Mouse (Mus musculus): ENCODE results near the gene Utf1. TPM values are rescaled to one million over a fixed set of nuclear protein-coding genes. Genes with fewer than 3 reads are reported as not detected.

Gene Utf1
- polyA plus RNA-seq, 1 experiment, result 13.7 TPM

- no peak for TF ChIP-seq POLR2A (IDR thresholded peaks at IDR 0.05; ENCODE audit: borderline replicate concordance, control insufficient read depth, low read depth, low read length)
- TF ChIP-seq CTCF (IDR thresholded peaks at IDR 0.05; ENCODE audit: control insufficient read depth, insufficient read depth, low read length), result no peak
- no peak overlapping the region for H3K27ac ChIP-seq (ENCODE audit: control insufficient read depth, insufficient read depth, low read depth, low read length, poor library complexity)
- WGBS, result 0% methylated on average over 1 of the region's 1 CpGs
Observed at GRCm38 (mm10) chr7:139916345-139916744, 27.2 kb upstream of the Utf1 start.

GRCm38 (mm10) chr7:139918262-139918661, 25.3 kb upstream of the Utf1 start:
- no peaks in the 10 kb centered on the region for H3K4me1 ChIP-seq (ENCODE audit: control insufficient read depth, insufficient read depth, low read length)
- whole genome bisulfite sequencing, result 74% methylated on average over 4 of the region's 4 CpGs

More at GRCm38 (mm10) chr7:139916345-139916744, 27.2 kb upstream of the Utf1 start:
- Histone ChIP-seq H3K4me3 (replicated peaks; ENCODE audit: control insufficient read depth, low read depth, low read length) (no peak overlapping the region), H3K4me1 (ENCODE audit: control insufficient read depth, insufficient read depth, low read length) (no peaks in the 10 kb centered on the region)

GRCm38 (mm10) chr7:139930732-139931131, 12.9 kb upstream of the Utf1 start:
- Histone ChIP-seq H3K27ac (ENCODE audit: control insufficient read depth, insufficient read depth, low read depth, low read length, poor library complexity) (no peak overlapping the region), H3K4me1 (ENCODE audit: control insufficient read depth, insufficient read depth, low read length) (no peaks in the 10 kb centered on the region), H3K4me3 (replicated peaks; ENCODE audit: control insufficient read depth, low read depth, low read length) (no peak overlapping the region)
- WGBS, result 25% methylated on average over 11 of the region's 11 CpGs
- TF ChIP-seq POLR2A (IDR thresholded peaks at IDR 0.05; ENCODE audit: borderline replicate concordance, control insufficient read depth, low read depth, low read length) (no peak), CTCF (IDR thresholded peaks at IDR 0.05; ENCODE audit: control insufficient read depth, insufficient read depth, low read length) (peak; percentile 65)

More at GRCm38 (mm10) chr7:139918262-139918661, 25.3 kb upstream of the Utf1 start:
- TF ChIP-seq POLR2A (IDR thresholded peaks at IDR 0.05; ENCODE audit: borderline replicate concordance, control insufficient read depth, low read depth, low read length) (no peak), CTCF (IDR thresholded peaks at IDR 0.05; ENCODE audit: control insufficient read depth, insufficient read depth, low read length) (no peak)
- no peak overlapping the region for H3K27ac ChIP-seq (ENCODE audit: control insufficient read depth, insufficient read depth, low read depth, low read length, poor library complexity)
- H3K4me3 ChIP-seq (replicated peaks; ENCODE audit: control insufficient read depth, low read depth, low read length), result no peak overlapping the region

- no peaks in the 10 kb centered on the region for H3K4me1 ChIP-seq (ENCODE audit: control insufficient read depth, insufficient read depth, low read length)
- TF ChIP-seq POLR2A (IDR thresholded peaks at IDR 0.05; ENCODE audit: borderline replicate concordance, control insufficient read depth, low read depth, low read length) (no peak), CTCF (IDR thresholded peaks at IDR 0.05; ENCODE audit: control insufficient read depth, insufficient read depth, low read length) (no peak)
- no peak overlapping the region for H3K4me3 ChIP-seq (replicated peaks; ENCODE audit: control insufficient read depth, low read depth, low read length)
- 71% methylated on average over 10 of the region's 10 CpGs for WGBS
- no peak overlapping the region for H3K27ac ChIP-seq (ENCODE audit: control insufficient read depth, insufficient read depth, low read depth, low read length, poor library complexity)
Observed at GRCm38 (mm10) chr7:139936705-139937104, 6.9 kb upstream of the Utf1 start.

- WGBS, result 72% methylated on average over 3 of the region's 3 CpGs
- TF ChIP-seq CTCF (IDR thresholded peaks at IDR 0.05; ENCODE audit: control insufficient read depth, insufficient read depth, low read length) (no peak), POLR2A (IDR thresholded peaks at IDR 0.05; ENCODE audit: borderline replicate concordance, control insufficient read depth, low read depth, low read length) (no peak)
- H3K4me1 ChIP-seq (ENCODE audit: control insufficient read depth, insufficient read depth, low read length), result no peaks in the 10 kb centered on the region
- H3K4me3 ChIP-seq (replicated peaks; ENCODE audit: control insufficient read depth, low read depth, low read length), result no peak overlapping the region
- H3K27ac ChIP-seq (ENCODE audit: control insufficient read depth, insufficient read depth, low read depth, low read length, poor library complexity), result no peak overlapping the region
Observed at GRCm38 (mm10) chr7:139937138-139937537, 6.5 kb upstream of the Utf1 start.

GRCm38 (mm10) chr7:139937810-139938209, 5.8 kb upstream of the Utf1 start:
- TF ChIP-seq CTCF (IDR thresholded peaks at IDR 0.05; ENCODE audit: control insufficient read depth, insufficient read depth, low read length) (no peak), POLR2A (IDR thresholded peaks at IDR 0.05; ENCODE audit: borderline replicate concordance, control insufficient read depth, low read depth, low read length) (no peak)
- Histone ChIP-seq H3K27ac (ENCODE audit: control insufficient read depth, insufficient read depth, low read depth, low read length, poor library complexity) (no peak overlapping the region), H3K4me1 (ENCODE audit: control insufficient read depth, insufficient read depth, low read length) (no peaks in the 10 kb centered on the region), H3K4me3 (replicated peaks; ENCODE audit: control insufficient read depth, low read depth, low read length) (no peak overlapping the region)
- 59% methylated on average over 5 of the region's 5 CpGs for WGBS

- 71% methylated on average over 16 of the region's 16 CpGs for WGBS
- Histone ChIP-seq H3K4me1 (ENCODE audit: control insufficient read depth, insufficient read depth, low read length) (no peaks in the 10 kb centered on the region), H3K27ac (ENCODE audit: control insufficient read depth, insufficient read depth, low read depth, low read length, poor library complexity) (no peak overlapping the region), H3K4me3 (replicated peaks; ENCODE audit: control insufficient read depth, low read depth, low read length) (no peak overlapping the region)
- no peak for TF ChIP-seq POLR2A (IDR thresholded peaks at IDR 0.05; ENCODE audit: borderline replicate concordance, control insufficient read depth, low read depth, low read length)
- TF ChIP-seq CTCF (IDR thresholded peaks at IDR 0.05; ENCODE audit: control insufficient read depth, insufficient read depth, low read length), result no peak
Observed at GRCm38 (mm10) chr7:139940476-139941209, 2.9 kb upstream of the Utf1 start.

- no peak overlapping the region for H3K27ac ChIP-seq (ENCODE audit: control insufficient read depth, insufficient read depth, low read depth, low read length, poor library complexity)
- TF ChIP-seq POLR2A (IDR thresholded peaks at IDR 0.05; ENCODE audit: borderline replicate concordance, control insufficient read depth, low read depth, low read length), result no peak
- no peak for TF ChIP-seq CTCF (IDR thresholded peaks at IDR 0.05; ENCODE audit: control insufficient read depth, insufficient read depth, low read length)
- no peak overlapping the region for H3K4me3 ChIP-seq (replicated peaks; ENCODE audit: control insufficient read depth, low read depth, low read length)
- no peaks in the 10 kb centered on the region; the same call in 1 of the 2 replicates for H3K4me1 ChIP-seq (ENCODE audit: control insufficient read depth, insufficient read depth, low read length)
- 9% methylated on average over 68 of the region's 68 CpGs for WGBS
Observed at GRCm38 (mm10) chr7:139944291-139945240, 977 bp downstream of the Utf1 start.

Measured in bone marrow, adult 2 months (tissue).